Mouse (Mus musculus): ENCODE data around the gene Nup85.

GRCm38 (mm10) chr11:115616893-115617292 is 52.7 kb downstream of the Nup85 start:
- TF ChIP-seq CTCF (IDR thresholded peaks at IDR 0.05; ENCODE audit: insufficient read depth, low read depth, low read length), result no peak
- TF ChIP-seq POLR2A (IDR thresholded peaks at IDR 0.05; ENCODE audit: insufficient read depth, low read depth, low read length), result no peak

Measured in olfactory bulb, adult 2 months (tissue).